Mouse (Mus musculus) small intestine, adult 2 months (tissue): ENCODE data around the gene 2310022B05Rik. TPM values are rescaled to one million over a fixed set of nuclear protein-coding genes. Genes with fewer than 3 reads are reported as not detected.
A peak's percentile ranks its signal among the peaks of the same experiment; 100 is the strongest.

ENCODE experiments used
- H3K27ac ChIP-seq: fragments of 200-500 bp; 2 replicates; pipeline ENCODE4 v1.5.1; 2012; ENCODE audit warnings: low read depth, low read length, control low read depth, inconsistent platforms; ENCODE audit not compliant: insufficient read depth
- H3K27me3 ChIP-seq: fragments of 200-500 bp; 2 replicates; pipeline ENCODE4 v1.6.1; 2012; ENCODE audit warnings: mild to moderate bottlenecking, moderate library complexity, low read length, inconsistent platforms; ENCODE audit not compliant: control insufficient read depth, insufficient read depth
- H3K36me3 ChIP-seq: fragments of 200-500 bp; 2 replicates; pipeline ENCODE4 v1.6.1; 2012; ENCODE audit warnings: mild to moderate bottlenecking, low read length, control low read depth, inconsistent platforms; ENCODE audit not compliant: control insufficient read depth, insufficient read depth
- H3K4me1 ChIP-seq: fragments of 200-500 bp; 2 replicates; pipeline ENCODE4 v1.6.1; 2012; ENCODE audit warnings: low read length, inconsistent platforms, mixed read lengths; ENCODE audit not compliant: control insufficient read depth, insufficient read depth, insufficient read length
- H3K4me3 ChIP-seq: fragments of 200-500 bp; 2 replicates; pipeline ENCODE4 v1.5.1; 2012; ENCODE audit warnings: low read depth, mild to moderate bottlenecking, control low read depth, inconsistent platforms, low read length, moderate library complexity
- CTCF ChIP-seq: fragments of 200-500 bp; IDR thresholded peaks from 2 replicates; pipeline ENCODE4 v1.5.1; 2012; ENCODE audit warnings: low read depth, mild to moderate bottlenecking, control low read depth, inconsistent platforms, low read length, moderate library complexity, mixed read lengths; ENCODE audit not compliant: insufficient replicate concordance, insufficient read length; ENCODE audit errors: extremely low read depth
- POLR2A ChIP-seq: fragments of 200-500 bp; IDR thresholded peaks from 2 replicates; pipeline ENCODE4 v1.6.1; 2012; ENCODE audit warnings: low read depth, mild to moderate bottlenecking, control low read depth, inconsistent platforms, low read length, moderate library complexity
- WGBS: fragments of 180-500 bp; shearing (Covaris S2); methylation state at CpG from one replicate; pipeline ENCODE4 v1.1.7; 2018; 5-methylcytosine and 5-hydroxymethylcytosine counted together
- polyA plus RNA-seq: library from polyadenylated mRNA; depleted of rRNA; stranded (reverse); fragments of >200 nt; gene quantifications from 2 replicates; pipeline ENCODE4 v1.2.3, GENCODE M21; 2012

Gene 2310022B05Rik
- polyA plus RNA-seq, 1 experiment: 35.0 TPM

GRCm38 (mm10) chr8:124695424-124696100, 32.4 kb upstream of the 2310022B05Rik start:
- H3K4me1 ChIP-seq: peaks cover 7% of the 10 kb centered on the region; the same call in 1 of the 2 replicates
- H3K27ac ChIP-seq: no peak overlapping the region
- H3K27me3 ChIP-seq: no peaks in the 10 kb centered on the region
- WGBS: 67% methylated on average over 22 of the region's 22 CpGs
- peaks cover 26% of the 10 kb centered on the region for H3K36me3 ChIP-seq
- TF ChIP-seq CTCF (no peak), POLR2A (no peak)
- no peak overlapping the region for H3K4me3 ChIP-seq

DNA sequence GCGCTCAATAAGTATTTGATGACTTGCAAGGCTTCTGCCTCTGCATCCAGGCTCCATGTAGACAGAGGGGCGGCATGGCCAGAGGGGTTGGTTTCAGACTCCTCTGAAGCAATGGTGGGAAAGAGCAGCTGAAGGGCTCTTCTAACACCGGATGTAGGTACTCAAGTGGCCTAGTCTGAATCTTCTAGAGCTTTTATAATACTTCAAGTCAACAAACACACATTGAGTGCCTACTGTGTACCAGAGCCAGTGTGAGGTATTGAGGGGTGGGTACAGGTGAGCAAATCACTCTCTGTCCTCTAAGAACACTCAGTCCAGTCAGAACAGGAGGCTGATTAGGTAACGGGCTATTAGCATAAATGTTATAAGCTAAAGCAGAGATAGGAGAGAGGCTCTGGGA, 28.5 kb upstream of the 2310022B05Rik start:
- 95% methylated on average over 4 of the region's 4 CpGs for WGBS
- TF ChIP-seq POLR2A: no peak
- TF ChIP-seq CTCF: no peak
- H3K4me1 ChIP-seq: peaks cover 4% of the 10 kb centered on the region; the same call in 1 of the 2 replicates
- no peak overlapping the region for H3K27ac ChIP-seq
- H3K4me3 ChIP-seq: no peak overlapping the region
- H3K27me3 ChIP-seq: no peaks in the 10 kb centered on the region
- peaks cover 30% of the 10 kb centered on the region for H3K36me3 ChIP-seq

- 90% methylated on average over 13 of the region's 13 CpGs for WGBS
- TF ChIP-seq POLR2A (no peak), CTCF (no peak)
- no peaks in the 10 kb centered on the region for H3K4me1 ChIP-seq
- H3K27ac ChIP-seq: no peak overlapping the region
- H3K27me3 ChIP-seq: no peaks in the 10 kb centered on the region
- H3K4me3 ChIP-seq: no peak overlapping the region
- peaks cover 39% of the 10 kb centered on the region for H3K36me3 ChIP-seq
Observed at GRCm38 (mm10) chr8:124688899-124689298, 25.7 kb upstream of the 2310022B05Rik start.

DNA sequence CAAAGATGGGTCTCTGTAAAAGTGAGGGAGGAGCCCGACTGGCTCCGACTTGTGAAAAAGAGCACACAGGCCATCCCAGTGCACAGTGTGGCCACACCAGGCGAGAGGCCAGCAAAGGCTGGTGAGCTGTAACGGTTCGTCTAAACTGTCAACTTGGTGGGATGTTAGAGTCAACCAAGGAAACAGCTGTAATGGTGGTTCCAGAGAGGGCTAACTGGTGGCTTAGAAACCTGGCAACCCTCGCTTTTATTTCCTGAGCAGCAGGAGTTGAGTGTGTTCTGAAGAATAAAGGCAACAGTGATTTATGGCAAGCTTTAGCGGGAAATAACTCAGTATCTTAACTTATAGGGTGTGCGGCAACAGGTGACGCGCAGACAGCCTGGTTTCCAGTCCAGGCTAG, 19.0 kb upstream of the 2310022B05Rik start:
- Histone ChIP-seq H3K4me1 (no peaks in the 10 kb centered on the region), H3K36me3 (peaks cover 48% of the 10 kb centered on the region), H3K27me3 (no peaks in the 10 kb centered on the region), H3K27ac (no peak overlapping the region), H3K4me3 (no peak overlapping the region)
- TF ChIP-seq CTCF (no peak), POLR2A (no peak)
- 93% methylated on average over 10 of the region's 10 CpGs for WGBS

DNA sequence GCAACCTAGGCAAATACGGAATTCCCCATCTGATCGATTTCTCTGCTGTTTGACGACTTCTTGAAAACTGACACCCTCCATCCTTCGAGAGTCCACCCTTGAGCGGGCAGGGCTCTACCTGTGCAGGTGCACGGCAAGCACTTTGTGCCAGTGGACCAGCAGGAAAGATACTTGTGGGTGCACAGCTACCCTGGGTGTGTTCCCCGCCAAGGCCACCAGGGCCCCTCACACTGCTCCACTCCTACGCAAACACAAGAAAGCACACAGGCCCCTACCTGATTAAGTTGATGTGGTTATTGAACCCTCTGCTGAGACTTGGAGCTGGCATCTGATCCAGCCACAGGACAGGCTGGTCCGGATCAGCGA, 18.6 kb upstream of the 2310022B05Rik start:
- WGBS: 80% methylated on average over 10 of the region's 10 CpGs

DNA sequence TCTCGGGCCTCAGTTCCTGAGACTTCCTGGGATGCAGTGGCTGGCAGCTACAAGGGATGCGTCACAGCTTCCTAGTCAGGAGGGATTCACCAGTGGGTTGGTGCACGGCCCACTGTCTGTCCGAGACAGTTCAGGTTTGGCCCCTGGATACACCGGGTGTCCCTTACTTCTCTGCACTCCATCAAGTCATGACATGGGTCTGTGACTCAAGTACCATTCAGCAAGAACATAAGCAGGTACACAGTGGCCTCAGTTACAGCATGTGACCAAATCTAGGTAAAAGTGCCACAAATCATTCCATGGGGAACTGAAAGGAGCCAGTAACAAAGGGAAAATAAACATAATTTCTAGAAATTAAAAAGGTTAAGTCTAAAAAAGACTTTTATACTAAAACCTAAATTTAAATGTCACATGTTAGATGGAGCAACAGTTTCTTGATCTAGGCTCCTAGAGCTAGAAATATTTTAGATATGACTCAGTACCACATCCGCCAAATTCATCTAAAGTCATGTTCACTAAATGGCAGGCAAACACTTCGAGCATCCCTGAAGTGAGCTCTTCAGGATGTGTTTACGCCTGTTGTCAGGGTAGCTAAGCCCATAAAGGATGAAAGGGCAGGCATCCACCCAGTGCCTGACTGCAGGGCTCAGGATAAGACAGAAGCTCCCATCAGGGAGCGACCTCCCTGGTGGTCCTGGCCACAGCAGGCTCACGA, 18.1 kb upstream of the 2310022B05Rik start:
- Histone ChIP-seq H3K4me1 (no peaks in the 10 kb centered on the region), H3K27me3 (no peaks in the 10 kb centered on the region), H3K4me3 (no peak overlapping the region), H3K27ac (no peak overlapping the region), H3K36me3 (peaks cover 46% of the 10 kb centered on the region)
- WGBS: 90% methylated on average over 10 of the region's 10 CpGs
- TF ChIP-seq POLR2A (no peak), CTCF (no peak)

More for the DNA sequence above, 18.6 kb upstream of the 2310022B05Rik start:
- Histone ChIP-seq H3K4me3 (no peak overlapping the region), H3K27ac (no peak overlapping the region), H3K36me3 (peaks cover 48% of the 10 kb centered on the region), H3K27me3 (no peaks in the 10 kb centered on the region), H3K4me1 (no peaks in the 10 kb centered on the region)
- TF ChIP-seq CTCF: no peak
- TF ChIP-seq POLR2A: no peak

GRCm38 (mm10) chr8:124678246-124678645, 15.1 kb upstream of the 2310022B05Rik start:
- TF ChIP-seq CTCF (no peak), POLR2A (no peak)
- WGBS: 91% methylated on average over 13 of the region's 13 CpGs

GRCm38 (mm10) chr8:124677486-124677885, 14.3 kb upstream of the 2310022B05Rik start:
- no peak for TF ChIP-seq POLR2A
- peak; percentile 89 for TF ChIP-seq CTCF
- H3K27me3 ChIP-seq: no peaks in the 10 kb centered on the region
- 50% methylated on average over 12 of the region's 12 CpGs for WGBS
- no peak overlapping the region for H3K4me3 ChIP-seq
- peaks cover 39% of the 10 kb centered on the region for H3K36me3 ChIP-seq
- no peaks in the 10 kb centered on the region for H3K4me1 ChIP-seq
- no peak overlapping the region for H3K27ac ChIP-seq

More at GRCm38 (mm10) chr8:124678246-124678645, 15.1 kb upstream of the 2310022B05Rik start:
- H3K4me3 ChIP-seq: no peak overlapping the region
- H3K4me1 ChIP-seq: no peaks in the 10 kb centered on the region
- H3K27me3 ChIP-seq: no peaks in the 10 kb centered on the region
- peaks cover 40% of the 10 kb centered on the region for H3K36me3 ChIP-seq
- no peak overlapping the region for H3K27ac ChIP-seq
